Mouse (Mus musculus) left cerebral cortex, postnatal 14 days (tissue): Measurements from ENCODE around the gene Elavl4. TPM values are rescaled to one million over a fixed set of nuclear protein-coding genes. Genes with fewer than 3 reads are reported as not detected.

Experiments
- DNase-seq, 2 experiments: peaks; one replicate each; pipeline ENCODE4 v3.0.0; 2021 to 2022; ENCODE audit warnings: low spot score in 2 of 2, mixed read lengths in 1 of 2
- intact Hi-C: fragments of 180-260 bp; cut with DNase I; formaldehyde crosslinking; loops from one replicate; pipeline ENCODE4 v1.15.1; 2025
- total RNA-seq, 2 experiments: library from RNA; stranded (reverse); gene quantifications; 2 replicates each; pipeline ENCODE4 v1.2.3; 2021

Elavl4 gene
- total RNA-seq, 2 experiments from 2014 or later, result 91.8 to 116 TPM

GRCm38 (mm10) chr4:110213666-110214065, 138.0 kb downstream of the Elavl4 start:
- intact Hi-C loops, result no loop called here
- DNase-seq, result no peak

GRCm38 (mm10) chr4:110210246-110210645, 141.5 kb downstream of the Elavl4 start:
- intact Hi-C loops, result no loop called here
- no peak for DNase-seq

GRCm38 (mm10) chr4:110209613-110210012, 142.1 kb downstream of the Elavl4 start:
- no peak for DNase-seq
- intact Hi-C loops, result no loop called here

- no peak for DNase-seq
- intact Hi-C loops, result no loop called here
Observed at GRCm38 (mm10) chr4:110201680-110202079, 150.0 kb downstream of the Elavl4 start.

GRCm38 (mm10) chr4:110199897-110200296, 151.8 kb downstream of the Elavl4 start:
- intact Hi-C loops, result no loop called here
- DNase-seq, result no peak

- intact Hi-C loops, result no loop called here
- DNase-seq, result no peak
Observed at GRCm38 (mm10) chr4:110198600-110198999, 153.1 kb downstream of the Elavl4 start.

GRCm38 (mm10) chr4:110177263-110177662, 174.4 kb downstream of the Elavl4 start:
- intact Hi-C loops, result no loop called here
- DNase-seq, result no peak

GRCm38 (mm10) chr4:110172028-110172427, 179.7 kb downstream of the Elavl4 start:
- no peak for DNase-seq
- intact Hi-C loops, result no loop called here

GRCm38 (mm10) chr4:110165217-110165616, 186.5 kb downstream of the Elavl4 start:
- peak; percentile 76 to 87 for DNase-seq
- intact Hi-C loops, result no loop called here

GRCm38 (mm10) chr4:110161600-110161999, 190.1 kb downstream of the Elavl4 start:
- no peak for DNase-seq
- intact Hi-C loops, result no loop called here

- intact Hi-C loops, result no loop called here
- DNase-seq, result peak in 1 of 2 experiments; percentile 15
Observed at GRCm38 (mm10) chr4:110157515-110158159, 194.1 kb downstream of the Elavl4 start.

- intact Hi-C loops, result no loop called here
- no peak for DNase-seq
Observed at GRCm38 (mm10) chr4:110155954-110156353, 195.8 kb downstream of the Elavl4 start.

Other genes starting within 250 kb of the Elavl4 start
- 10 to 100 TPM; 15.3 to 17.9 TPM for gene Agbl4, start 45.8 kb upstream of the Elavl4 start, total RNA-seq